Mouse (Mus musculus) lung, postnatal 0 days (tissue): ENCODE measurements around the gene Wdfy4.

Experiments
- CTCF ChIP-seq: IDR thresholded peaks from 2 replicates; pipeline ENCODE4 v1.5.1; 2016; ENCODE audit warnings: antibody characterized with exemption, mild to moderate bottlenecking
- EP300 ChIP-seq: IDR thresholded peaks from 2 replicates; pipeline ENCODE4 v1.6.1; 2016; ENCODE audit warnings: antibody characterized with exemption, mild to moderate bottlenecking, control low read depth

GRCm38 (mm10) chr14:32984176-32984738 is 201.1 kb downstream of the Wdfy4 start:
- TF ChIP-seq EP300, result no peak
- TF ChIP-seq CTCF, result no peak
